Mouse (Mus musculus): Measurements from ENCODE around the gene Hist1h2bp.
"Not testable (repeated sequence)": the region's sequence is repeated elsewhere in the genome, so short reads cannot be mapped to it uniquely, and the experiment has no call there.

Hist1h2bp gene

DNA sequence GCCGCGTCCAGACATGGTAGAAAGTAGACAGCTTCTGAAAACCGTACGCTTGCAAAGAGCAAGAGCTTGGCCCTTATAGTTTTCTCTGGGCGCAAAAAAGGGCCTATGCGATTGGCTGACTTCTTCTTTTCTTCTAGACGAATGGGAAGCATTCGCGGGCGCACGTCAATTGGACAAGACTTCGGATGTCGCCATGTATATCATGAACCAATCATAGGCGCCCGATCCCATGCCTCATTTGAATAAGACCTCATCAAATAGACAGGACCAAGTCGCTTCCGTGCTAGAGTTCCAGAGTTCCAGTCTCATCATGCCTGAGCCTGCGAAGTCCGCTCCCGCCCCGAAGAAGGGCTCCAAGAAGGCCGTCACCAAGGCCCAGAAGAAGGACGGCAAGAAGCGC lies 46.2 kb downstream of the Hist1h2bp start, which contains the start of the genes Hist1h2ap and Hist1h2br:
Gene Hist1h2ap, minus strand, starts transcription at position 47 of the 400 bp plus-strand sequence.
Gene Hist1h2br, plus strand, starts transcription at position 283 of the 400 bp plus-strand sequence.
- CTCF ChIA-PET = not testable (repeated sequence)
